Mouse (Mus musculus) heart, postnatal 10 days (tissue): Measurements from ENCODE around the gene Rpl19. TPM values are rescaled to one million over a fixed set of nuclear protein-coding genes. Genes with fewer than 3 reads are reported as not detected.

ENCODE experiments used
- DNase-seq, 2 experiments: peaks; one replicate each; pipeline ENCODE4 v3.0.0; 2021
- intact Hi-C: fragments of 180-260 bp; cut with DNase I; formaldehyde crosslinking; loops from one replicate; pipeline ENCODE4 v1.15.1; 2025
- total RNA-seq, 2 experiments: library from RNA; stranded (reverse); gene quantifications; 2 replicates each; pipeline ENCODE4 v1.2.3; 2021

The Rpl19 gene
- total RNA-seq, 2 experiments from 2014 or later, result 713 to 718 TPM

GRCm38 (mm10) chr11:97998074-97998793 is 28.3 kb upstream of the Rpl19 start:
- intact Hi-C loops, result no loop called here
- DNase-seq, result no peak

- peak in 1 of 2 experiments; percentile 8 for DNase-seq
- intact Hi-C loops, result no loop called here
Observed at GRCm38 (mm10) chr11:97998898-97999608, 27.5 kb upstream of the Rpl19 start.

GRCm38 (mm10) chr11:97999748-98000147 is 26.8 kb upstream of the Rpl19 start:
- no peak for DNase-seq
- intact Hi-C loops, result no loop called here

GRCm38 (mm10) chr11:98000378-98001140 is 26.0 kb upstream of the Rpl19 start:
- intact Hi-C loops, result no loop called here
- DNase-seq, result peak in 1 of 2 experiments; percentile 17

GRCm38 (mm10) chr11:98001351-98001824 is 25.1 kb upstream of the Rpl19 start:
- intact Hi-C loops, result no loop called here
- DNase-seq, result peak in 1 of 2 experiments; percentile 2

GRCm38 (mm10) chr11:98001986-98002385 is 24.5 kb upstream of the Rpl19 start:
- intact Hi-C loops, result no loop called here
- DNase-seq, result no peak

GRCm38 (mm10) chr11:98002627-98003026 is 23.9 kb upstream of the Rpl19 start:
- DNase-seq, result peak; percentile 77 to 91
- intact Hi-C loops, result no loop called here

GRCm38 (mm10) chr11:98003171-98003671 is 23.3 kb upstream of the Rpl19 start:
- intact Hi-C loops, result no loop called here
- DNase-seq, result no peak

GRCm38 (mm10) chr11:98004161-98004560 is 22.3 kb upstream of the Rpl19 start:
- no peak for DNase-seq
- intact Hi-C loops, result no loop called here

GRCm38 (mm10) chr11:98005076-98005475 is 21.4 kb upstream of the Rpl19 start:
- intact Hi-C loops, result no loop called here
- DNase-seq, result no peak

- peak; percentile 84 to 86 for DNase-seq
- intact Hi-C loops, result no loop called here
Observed at GRCm38 (mm10) chr11:98005686-98006085, 20.8 kb upstream of the Rpl19 start.

- DNase-seq, result no peak
- intact Hi-C loops, result no loop called here
Observed at GRCm38 (mm10) chr11:98008087-98008486, 18.4 kb upstream of the Rpl19 start.

GRCm38 (mm10) chr11:98011716-98012115 is 14.8 kb upstream of the Rpl19 start:
- no peak for DNase-seq
- intact Hi-C loops, result no loop called here

- intact Hi-C loops, result no loop called here
- no peak for DNase-seq
Observed at GRCm38 (mm10) chr11:98012831-98013230, 13.7 kb upstream of the Rpl19 start.

- intact Hi-C loops, result no loop called here
Observed at GRCm38 (mm10) chr11:98016177-98016576, 10.3 kb upstream of the Rpl19 start.

GRCm38 (mm10) chr11:98016824-98017223 is 9.7 kb upstream of the Rpl19 start:
- intact Hi-C loops, result no loop called here
- DNase-seq, result no peak

More at GRCm38 (mm10) chr11:98016177-98016576, 10.3 kb upstream of the Rpl19 start:
- DNase-seq, result no peak

- intact Hi-C loops, result no loop called here
- DNase-seq, result no peak
Observed at GRCm38 (mm10) chr11:98018222-98018621, 8.3 kb upstream of the Rpl19 start.

GRCm38 (mm10) chr11:98018858-98019641 is 7.5 kb upstream of the Rpl19 start:
- no peak for DNase-seq
- intact Hi-C loops, result no loop called here

GRCm38 (mm10) chr11:98019883-98020610 is 6.5 kb upstream of the Rpl19 start:
- no peak for DNase-seq

GRCm38 (mm10) chr11:98020710-98021109 is 5.8 kb upstream of the Rpl19 start:
- intact Hi-C loops, result no loop called here
- DNase-seq, result no peak

More at GRCm38 (mm10) chr11:98019883-98020610, 6.5 kb upstream of the Rpl19 start:
- intact Hi-C loops, result no loop called here
